Mouse (Mus musculus) myocyte (in vitro differentiated cells): ENCODE data around the gene Aldh3b1.

Source experiments
- CEBPB ChIP-seq: IDR thresholded peaks from 2 replicates; pipeline ENCODE4 v1.6.1; 2011; ENCODE audit warnings: mild to moderate bottlenecking, moderate library complexity; ENCODE audit not compliant: poor library complexity, insufficient read depth, severe bottlenecking
- E2F4 ChIP-seq: IDR thresholded peaks from one replicate; pipeline ENCODE4 v1.6.1; 2011; ENCODE audit warnings: mild to moderate bottlenecking, control low read depth, moderate library complexity; ENCODE audit not compliant: insufficient read depth
- MAX ChIP-seq: IDR thresholded peaks from one replicate; pipeline ENCODE4 v1.6.1; 2011; ENCODE audit warnings: low read depth, mild to moderate bottlenecking, control low read depth
- MYOD1 ChIP-seq, 3 experiments: IDR thresholded peaks; one replicate each; pipeline ENCODE4 v1.6.1; 2011; ENCODE audit warnings: control low read depth in 2 of 3, low read depth in 2 of 3, mild to moderate bottlenecking in 2 of 3, moderate library complexity in 1 of 3; ENCODE audit not compliant: insufficient read length in 2 of 3, control insufficient read depth in 1 of 3
- MYOG ChIP-seq, 3 experiments: IDR thresholded peaks; one replicate each; pipeline ENCODE4 v1.6.1; 2011; ENCODE audit warnings: control low read depth in 2 of 3, low read depth in 2 of 3, mild to moderate bottlenecking in 2 of 3; ENCODE audit not compliant: insufficient read length in 2 of 3, control insufficient read depth in 1 of 3, insufficient read depth in 1 of 3
- POLR2A ChIP-seq: IDR thresholded peaks from one replicate; pipeline ENCODE4 v1.6.1; 2011; ENCODE audit warnings: low read depth, mild to moderate bottlenecking, control low read depth, moderate library complexity; ENCODE audit not compliant: insufficient read length
- POLR2AphosphoS2 ChIP-seq: IDR thresholded peaks from one replicate; pipeline ENCODE4 v1.6.1; 2011; ENCODE audit warnings: low read depth, control low read depth; ENCODE audit not compliant: insufficient read length
- SRF ChIP-seq: IDR thresholded peaks from one replicate; pipeline ENCODE4 v1.6.1; 2011; ENCODE audit warnings: low read depth; ENCODE audit not compliant: control insufficient read depth, insufficient read length
- TCF12 ChIP-seq: IDR thresholded peaks from one replicate; pipeline ENCODE4 v1.6.1; 2011; ENCODE audit warnings: mild to moderate bottlenecking, control low read depth; ENCODE audit not compliant: poor library complexity, insufficient read depth, severe bottlenecking
- TCF3 ChIP-seq: IDR thresholded peaks from one replicate; pipeline ENCODE4 v1.6.1; 2011; ENCODE audit warnings: low read depth, control low read depth; ENCODE audit not compliant: insufficient read length
- USF1 ChIP-seq: IDR thresholded peaks from one replicate; pipeline ENCODE4 v1.6.1; 2011; ENCODE audit warnings: low read depth, mild to moderate bottlenecking, control low read depth, moderate library complexity

DNA sequence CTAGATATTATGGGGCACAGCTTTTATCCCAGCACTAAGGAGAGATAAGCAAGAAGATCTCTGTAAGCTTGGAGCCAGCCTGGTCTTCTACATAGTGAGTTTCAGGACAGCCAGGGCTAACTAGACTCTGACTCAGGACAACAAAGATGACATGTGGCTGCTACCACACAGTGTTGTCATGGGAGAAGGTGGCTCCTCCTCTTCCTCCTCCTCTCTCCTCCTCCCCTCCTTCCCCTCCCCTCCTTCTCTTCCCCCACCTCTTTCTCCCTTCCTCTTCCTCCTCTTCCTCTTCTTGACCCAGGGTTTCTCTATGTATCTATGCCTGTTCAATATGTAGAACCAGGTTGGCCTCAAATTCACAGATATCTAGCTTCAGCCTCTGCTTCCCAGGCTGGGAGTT, 21.9 kb upstream of the Aldh3b1 start:
- TF ChIP-seq TCF12, result no peak
- no peak for TF ChIP-seq MAX
- no peak for TF ChIP-seq E2F4
- no peak for TF ChIP-seq POLR2A
- no peak for TF ChIP-seq POLR2AphosphoS2
- no peak for TF ChIP-seq USF1
- no peak for TF ChIP-seq SRF
- TF ChIP-seq MYOG (IDR thresholded peaks at IDR 0.05; ENCODE audit: control insufficient read depth in 1 of 3, insufficient read depth in 1 of 3, insufficient read length in 2 of 3, low read depth in 2 of 3), result no peak
- TF ChIP-seq TCF3, result no peak
- TF ChIP-seq CEBPB, result no peak
- no peak for TF ChIP-seq MYOD1 (IDR thresholded peaks at IDR 0.05; ENCODE audit: control insufficient read depth in 1 of 3, insufficient read length in 2 of 3, low read depth in 2 of 3)
